Mouse (Mus musculus) midbrain, postnatal 0 days (tissue): ENCODE results near the gene Aqp3. TPM values are rescaled to one million over a fixed set of nuclear protein-coding genes. Genes with fewer than 3 reads are reported as not detected.

Experiments used
- ATAC-seq: fragments of 200-750 bp; cut with Nextera tagmentation; 2 replicates; pipeline ENCODE4 v1.8.0; 2017; ENCODE audit warnings: moderate number of reproducible peaks, mild to moderate bottlenecking, moderate TSS enrichment, moderate library complexity; ENCODE audit not compliant: low FRiP score
- DNase-seq: peaks from one replicate; pipeline ENCODE4 v3.0.0-alpha.2; 2015; ENCODE audit warnings: low spot score
- H3K27ac ChIP-seq: fragments of 300-500 bp; sonication (generic); 2 replicates; pipeline ENCODE4 v1.5.1; 2014; ENCODE audit warnings: low read depth, mild to moderate bottlenecking, low read length, mixed read lengths
- H3K27me3 ChIP-seq: fragments of 300-500 bp; sonication (generic); 2 replicates; pipeline ENCODE4 v1.6.1; 2014; ENCODE audit warnings: low read length, control low read depth, mixed read lengths; ENCODE audit not compliant: insufficient read depth
- H3K36me3 ChIP-seq: fragments of 300-500 bp; sonication (generic); 2 replicates; pipeline ENCODE4 v1.6.1; 2014; ENCODE audit warnings: low read length, control low read depth, mixed read lengths; ENCODE audit not compliant: insufficient read depth
- H3K4me1 ChIP-seq: fragments of 300-500 bp; sonication (generic); 2 replicates; pipeline ENCODE4 v1.6.1; 2014; ENCODE audit warnings: mild to moderate bottlenecking, control low read depth, antibody characterized with exemption, low read length, mixed read lengths; ENCODE audit not compliant: insufficient read depth
- H3K4me2 ChIP-seq: fragments of 300-500 bp; sonication (generic); 2 replicates; pipeline ENCODE4 v1.6.1; 2014; ENCODE audit warnings: low read depth, mild to moderate bottlenecking, low read length, mixed read lengths; ENCODE audit not compliant: poor library complexity, severe bottlenecking
- H3K4me3 ChIP-seq: fragments of 300-500 bp; sonication (generic); 2 replicates; pipeline ENCODE4 v1.5.1; 2014; ENCODE audit warnings: low read depth, mild to moderate bottlenecking, low read length, moderate library complexity
- H3K9ac ChIP-seq: fragments of 300-500 bp; sonication (generic); replicated peaks from 2 replicates; pipeline ENCODE4 v1.6.1; 2014; ENCODE audit warnings: mild to moderate bottlenecking, low read length, moderate library complexity, mixed read lengths; ENCODE audit not compliant: poor library complexity, severe bottlenecking
- H3K9me3 ChIP-seq: fragments of 300-500 bp; sonication (generic); 2 replicates; pipeline ENCODE4 v1.6.1; 2016; ENCODE audit warnings: low read length, control low read depth
- CTCF ChIP-seq: IDR thresholded peaks from 2 replicates; pipeline ENCODE4 v1.5.1; 2016; ENCODE audit warnings: antibody characterized with exemption, mild to moderate bottlenecking
- WGBS: fragments of 180-500 bp; shearing (Covaris S2); extraction: QIAGEN DNeasy Blood & Tissue Kit; methylation state at CpG from one replicate; pipeline ENCODE4 v1.1.7; 2014; 5-methylcytosine and 5-hydroxymethylcytosine counted together
- polyA plus RNA-seq: library from polyadenylated mRNA; unstranded; fragments of >200 nt; fragmentation: Nextera tagmentation; extraction: Ambion mirVana; gene quantifications from 2 replicates; pipeline ENCODE4 v1.2.1, GENCODE M21; 2015
- total RNA-seq: library from RNA; depleted of rRNA; stranded (reverse); fragments of >200 nt; gene quantifications from 2 replicates; pipeline ENCODE4 v1.2.3, GENCODE M21; 2014

Aqp3 gene
- total and polyA plus RNA-seq, 2 experiments from 2014 or later, result 0.47 to 1.1 TPM

DNA sequence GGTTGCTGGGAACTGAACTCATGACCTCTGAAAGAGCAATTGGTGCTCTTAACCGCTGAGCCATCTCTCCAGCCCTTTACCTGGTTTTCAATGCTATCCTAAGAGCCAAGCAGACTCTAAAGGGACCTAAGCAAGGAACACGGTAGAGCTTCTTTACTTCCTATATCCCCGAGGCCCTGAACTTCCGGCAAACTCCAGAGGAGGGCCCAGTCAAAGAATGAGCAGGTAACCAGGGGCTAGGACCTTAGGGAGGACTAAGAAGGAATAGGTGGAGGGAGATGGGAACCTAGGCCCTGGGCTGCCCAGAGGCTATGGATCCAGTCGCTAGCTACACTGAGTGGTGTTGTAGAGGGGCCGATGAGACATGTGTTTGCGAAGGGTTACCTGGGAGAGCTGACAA, 46.2 kb downstream of the Aqp3 start:
- Histone ChIP-seq H3K36me3 (no peaks in the 10 kb centered on the region), H3K9ac (no peak overlapping the region), H3K9me3 (no peaks in the 10 kb centered on the region), H3K4me1 (no peaks in the 10 kb centered on the region), H3K4me2 (no peak overlapping the region), H3K27ac (no peak overlapping the region), H3K4me3 (no peak overlapping the region), H3K27me3 (no peaks in the 10 kb centered on the region)
- peak; percentile 11; the same call in 1 of the 2 replicates for TF ChIP-seq CTCF
- DNase-seq (no peak), ATAC-seq (no peak)
- 86% methylated on average over 7 of the region's 7 CpGs for WGBS

DNA sequence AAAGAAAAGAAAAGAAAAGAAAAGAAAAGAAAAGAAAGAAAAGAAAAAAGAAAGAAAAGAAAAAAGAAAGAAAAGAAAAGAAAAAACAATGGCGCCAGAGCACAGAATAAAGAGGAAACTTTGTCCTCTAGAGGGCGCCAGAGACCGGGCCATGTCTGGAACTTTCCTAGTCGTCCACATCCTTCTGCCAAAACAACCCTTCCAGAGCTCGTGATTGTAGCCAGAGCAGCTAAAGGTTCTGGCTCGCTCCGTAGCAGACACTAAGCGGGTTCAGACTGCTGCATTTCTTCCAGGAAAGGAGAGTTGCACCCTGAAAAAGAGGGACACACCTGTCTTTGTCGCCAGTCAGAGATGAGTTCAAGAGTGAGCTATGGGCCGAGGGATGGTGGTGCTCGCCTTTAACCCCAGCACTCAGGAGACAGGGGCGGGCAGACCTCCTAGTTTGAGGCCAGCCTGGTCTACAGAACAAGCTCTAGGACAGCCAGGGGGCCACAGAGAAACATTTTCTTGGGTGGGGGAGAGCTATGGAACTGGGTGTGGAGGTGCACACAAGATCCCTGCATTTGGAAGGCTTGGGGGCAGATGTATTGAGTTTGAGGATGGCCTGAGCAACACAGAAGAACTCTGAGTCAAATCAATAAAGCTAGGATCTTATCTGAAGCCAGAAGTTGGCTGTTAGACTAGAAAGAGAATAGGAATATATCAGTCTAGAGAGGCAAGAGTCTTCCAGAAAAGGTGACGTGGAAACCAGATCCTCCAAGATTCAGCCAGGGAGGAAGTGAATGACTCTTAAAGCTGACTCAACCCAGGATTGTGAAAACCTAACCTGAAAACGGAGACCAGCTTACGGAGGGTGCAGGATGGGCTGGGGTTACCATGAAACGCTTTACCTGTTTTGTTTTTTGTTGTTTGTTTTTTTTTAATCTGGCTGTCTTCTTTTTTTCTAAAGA, 47.0 kb downstream of the Aqp3 start:
- no peak overlapping the region for H3K4me3 ChIP-seq
- DNase-seq (peak; percentile 94), ATAC-seq (peak; percentile 62; the same call in 1 of the 2 replicates)
- no peaks in the 10 kb centered on the region for H3K9me3 ChIP-seq
- H3K4me2 ChIP-seq, result peak overlapping the region; percentile 29; the same call in 1 of the 2 replicates
- H3K4me1 ChIP-seq, result no peaks in the 10 kb centered on the region
- no peak overlapping the region for H3K27ac ChIP-seq
- H3K36me3 ChIP-seq, result no peaks in the 10 kb centered on the region
- TF ChIP-seq CTCF, result peak; percentile 90
- no peak overlapping the region for H3K9ac ChIP-seq
- WGBS, result 36% methylated on average over 16 of the region's 16 CpGs
- H3K27me3 ChIP-seq, result no peaks in the 10 kb centered on the region

DNA sequence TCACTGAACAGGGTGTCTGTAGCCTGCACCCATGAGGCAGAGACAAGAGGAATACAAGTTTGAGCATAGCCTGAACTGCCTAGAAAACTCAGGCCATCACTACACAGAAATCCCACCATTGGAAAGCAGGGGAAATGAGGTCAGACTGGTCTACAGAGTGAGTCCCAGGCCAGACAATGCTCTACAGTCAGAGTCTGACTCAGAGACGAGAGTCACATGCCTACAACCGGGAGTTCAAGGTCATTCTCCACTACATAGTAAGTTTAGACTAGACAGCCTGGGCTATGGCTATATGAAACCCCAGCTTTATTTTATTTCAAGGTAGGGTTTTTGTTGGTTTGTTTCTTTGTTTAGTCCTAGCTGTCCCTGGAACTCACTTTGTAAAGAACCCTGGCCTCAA, 49.1 kb downstream of the Aqp3 start:
- H3K9ac ChIP-seq, result no peak overlapping the region
- ATAC-seq, result no peak
- no peak overlapping the region for H3K4me3 ChIP-seq
- H3K27me3 ChIP-seq, result no peaks in the 10 kb centered on the region
- no peaks in the 10 kb centered on the region for H3K36me3 ChIP-seq
- H3K4me1 ChIP-seq, result no peaks in the 10 kb centered on the region
- H3K9me3 ChIP-seq, result no peaks in the 10 kb centered on the region
- no peak for TF ChIP-seq CTCF
- DNase-seq, result no peak
- H3K4me2 ChIP-seq, result no peak overlapping the region
- 70% methylated on average over 2 of the region's 2 CpGs for WGBS
- no peak overlapping the region for H3K27ac ChIP-seq

- ATAC-seq, result no peak
- Histone ChIP-seq H3K4me1 (no peaks in the 10 kb centered on the region), H3K4me3 (no peak within 1 kb of the TSS), H3K27me3 (no peaks in the 10 kb centered on the region), H3K4me2 (no peak within 1 kb of the TSS), H3K27ac (no peak within 1 kb of the TSS), H3K36me3 (no peaks in the 10 kb centered on the region), H3K9ac (no peak within 1 kb of the TSS), H3K9me3 (no peaks in the 10 kb centered on the region)
- no peak for TF ChIP-seq CTCF
- whole genome bisulfite sequencing, result 41% methylated on average over 9 of the region's 9 CpGs
- DNase-seq, result no peak
Measured at GRCm38 (mm10) chr4:41047524-41048271, 50.3 kb downstream of the Aqp3 start, which contains the start of gene Aqp7. Gene Aqp7 (minus strand): TSS chr4:41048139.

- no peaks in the 10 kb centered on the region for H3K4me1 ChIP-seq
- no peaks in the 10 kb centered on the region for H3K9me3 ChIP-seq
- ATAC-seq, result no peak
- no peak overlapping the region for H3K4me3 ChIP-seq
- H3K36me3 ChIP-seq, result no peaks in the 10 kb centered on the region
- TF ChIP-seq CTCF, result no peak
- H3K27ac ChIP-seq, result no peak overlapping the region
- no peaks in the 10 kb centered on the region for H3K27me3 ChIP-seq
- no peak overlapping the region for H3K4me2 ChIP-seq
- no peak overlapping the region for H3K9ac ChIP-seq
- 85% methylated on average over 13 of the region's 13 CpGs for WGBS
- DNase-seq, result no peak
Measured at GRCm38 (mm10) chr4:41046254-41046795, 51.7 kb downstream of the Aqp3 start.
